Mouse (Mus musculus): ENCODE results near the gene Afdn. TPM values are rescaled to one million over a fixed set of nuclear protein-coding genes. Genes with fewer than 3 reads are reported as not detected.
"Not testable (repeated sequence)": the region's sequence is repeated elsewhere in the genome, so short reads cannot be mapped to it uniquely, and the experiment has no call there.

Gene Afdn
- polyA plus RNA-seq, 1 experiment from 2014 or later, result 92.6 TPM

- H3K27me3 ChIP-seq (ENCODE audit: control insufficient read depth, insufficient read depth, low read depth, low read length); H3K4me2 ChIP-seq (ENCODE audit: low read depth, low read length); H3K9ac ChIP-seq (ENCODE audit: low read length); ATAC-seq (ENCODE audit: low read depth); H3K4me3 ChIP-seq (ENCODE audit: low read length); H3K27ac ChIP-seq (ENCODE audit: low read length); H3K36me3 ChIP-seq (ENCODE audit: control insufficient read depth, insufficient read depth, low read length); H3K4me1 ChIP-seq (replicated peaks; ENCODE audit: control insufficient read depth, insufficient read depth, low read length); H3K9me3 ChIP-seq (ENCODE audit: control insufficient read depth, low read length): not testable (repeated sequence)
- 85% methylated on average over 1 of the region's 2 CpGs for WGBS
Measured at GRCm38 (mm10) chr17:13948073-13948472, 187.7 kb downstream of the Afdn start, which contains the start of gene Gm7168. Gene Gm7168 (plus strand): TSS chr17:13948373.

GRCm38 (mm10) chr17:13951570-13951969 is 191.2 kb downstream of the Afdn start:
- 84% methylated on average over 1 of the region's 1 CpGs for whole genome bisulfite sequencing
- not testable (repeated sequence) for H3K9ac ChIP-seq (ENCODE audit: low read length); H3K4me1 ChIP-seq (replicated peaks; ENCODE audit: control insufficient read depth, insufficient read depth, low read length); H3K4me2 ChIP-seq (ENCODE audit: low read depth, low read length); H3K9me3 ChIP-seq (ENCODE audit: control insufficient read depth, low read length); H3K27me3 ChIP-seq (ENCODE audit: control insufficient read depth, insufficient read depth, low read depth, low read length); H3K4me3 ChIP-seq (ENCODE audit: low read length); H3K27ac ChIP-seq (ENCODE audit: low read length); H3K36me3 ChIP-seq (ENCODE audit: control insufficient read depth, insufficient read depth, low read length); ATAC-seq (ENCODE audit: low read depth)

Other genes with a start within 250 kb of the Afdn start
- gene Tcte2, start 1.3 kb downstream of the Afdn start, polyA plus RNA-seq (2015; fragmentation: Nextera tagmentation; extraction: Ambion mirVana), result 4.6 and 4.8 TPM in 2 replicates
- not detected in 2 replicates for gene Gm7168, start 187.8 kb downstream of the Afdn start, polyA plus RNA-seq (2015; fragmentation: Nextera tagmentation; extraction: Ambion mirVana)
- not detected in 2 replicates for gene Gm7356, start 243.2 kb downstream of the Afdn start, polyA plus RNA-seq (2015; fragmentation: Nextera tagmentation; extraction: Ambion mirVana)